Mouse (Mus musculus): ENCODE measurements around the gene Ebna1bp2. TPM values are rescaled to one million over a fixed set of nuclear protein-coding genes. Genes with fewer than 3 reads are reported as not detected.

The Ebna1bp2 gene
- polyA plus RNA-seq (2015; fragmentation: Nextera tagmentation; extraction: Ambion mirVana): 50.8 and 62.9 TPM in 2 replicates

- H3K4me2 ChIP-seq: peak within 1 kb of the TSS; percentile 92
- H3K27ac ChIP-seq (replicated peaks): peak within 1 kb of the TSS; percentile 33; the same call in 1 of the 2 replicates
- WGBS (ENCODE audit: insufficient replicate concordance): under 1% methylated on average over 33 of the region's 41 CpGs
- ATAC-seq (ENCODE audit: insufficient read depth): peak; percentile 86
- H3K9me3 ChIP-seq (replicated peaks): no peaks in the 10 kb centered on the region
- peak within 1 kb of the TSS; percentile 82 for H3K4me3 ChIP-seq (replicated peaks)
- peaks cover 20% of the 10 kb centered on the region for H3K4me1 ChIP-seq (replicated peaks)
- H3K36me3 ChIP-seq (replicated peaks): peaks cover 26% of the 10 kb centered on the region
- H3K9ac ChIP-seq: peak within 1 kb of the TSS; percentile 60
- no peaks in the 10 kb centered on the region for H3K27me3 ChIP-seq
Measured at GRCm38 (mm10) chr4:118620279-118620966, at the start of gene Ebna1bp2, which contains the start of gene Cfap57. Gene Ebna1bp2, plus strand, starts transcription at chr4:118620799. Gene Cfap57, minus strand, starts transcription at chr4:118620777.

GRCm38 (mm10) chr4:118571441-118571840, 49.2 kb upstream of the Ebna1bp2 start:
- Histone ChIP-seq H3K9ac (no peak overlapping the region), H3K36me3 (replicated peaks) (no peaks in the 10 kb centered on the region), H3K4me3 (replicated peaks) (no peak overlapping the region), H3K4me2 (no peak overlapping the region), H3K27me3 (peaks cover 32% of the 10 kb centered on the region), H3K4me1 (replicated peaks) (peaks cover 36% of the 10 kb centered on the region), H3K27ac (replicated peaks) (no peak overlapping the region), H3K9me3 (replicated peaks) (0 out of 2 replicates have a peak, but pooled peaks cover 3% of the 10 kb centered on the region)
- WGBS (ENCODE audit: insufficient replicate concordance): 64% methylated on average over 15 of the region's 15 CpGs
- ATAC-seq (ENCODE audit: insufficient read depth): no peak

GRCm38 (mm10) chr4:118576097-118576496, 44.5 kb upstream of the Ebna1bp2 start:
- no peak overlapping the region for H3K27ac ChIP-seq (replicated peaks)
- no peaks in the 10 kb centered on the region for H3K36me3 ChIP-seq (replicated peaks)
- H3K4me3 ChIP-seq (replicated peaks): no peak overlapping the region
- H3K9ac ChIP-seq: no peak overlapping the region
- no peak for ATAC-seq (ENCODE audit: insufficient read depth)
- no peaks in the 10 kb centered on the region for H3K4me1 ChIP-seq (replicated peaks)
- no peak overlapping the region for H3K4me2 ChIP-seq
- WGBS (ENCODE audit: insufficient replicate concordance): 5% methylated on average over 6 of the region's 6 CpGs
- H3K9me3 ChIP-seq (replicated peaks): no peaks in the 10 kb centered on the region
- H3K27me3 ChIP-seq: peaks cover 30% of the 10 kb centered on the region; the same call in 1 of the 2 replicates

- no peaks in the 10 kb centered on the region for H3K4me1 ChIP-seq (replicated peaks)
- H3K9ac ChIP-seq: no peak overlapping the region
- no peak overlapping the region for H3K27ac ChIP-seq (replicated peaks)
- no peaks in the 10 kb centered on the region for H3K36me3 ChIP-seq (replicated peaks)
- no peak overlapping the region for H3K4me3 ChIP-seq (replicated peaks)
- no peaks in the 10 kb centered on the region for H3K9me3 ChIP-seq (replicated peaks)
- H3K27me3 ChIP-seq: peaks cover 18% of the 10 kb centered on the region; the same call in 1 of the 2 replicates
- H3K4me2 ChIP-seq: no peak overlapping the region
- no peak for ATAC-seq (ENCODE audit: insufficient read depth)
- 38% methylated on average over 13 of the region's 13 CpGs for WGBS (ENCODE audit: insufficient replicate concordance)
Measured at GRCm38 (mm10) chr4:118579313-118579712, 41.3 kb upstream of the Ebna1bp2 start.

DNA sequence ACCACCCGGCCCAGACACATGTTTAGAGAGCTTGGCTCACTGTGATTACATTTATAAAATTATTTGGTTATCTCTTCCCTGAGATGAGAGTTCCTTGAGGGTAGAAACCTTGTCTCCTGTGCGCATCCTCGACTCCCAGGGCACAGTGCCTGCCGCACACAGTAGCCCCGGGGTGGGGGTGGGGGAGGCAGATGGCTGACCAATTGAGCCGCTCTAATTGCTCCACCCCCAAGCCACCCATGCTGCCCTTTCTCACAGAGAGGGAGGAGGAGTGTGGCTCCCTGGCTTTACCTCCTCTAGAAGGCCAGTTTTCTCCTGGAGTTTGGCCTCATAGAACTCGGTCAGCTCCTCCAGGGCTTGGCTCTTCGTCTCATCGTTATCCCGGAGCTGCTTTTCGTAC, 39.1 kb upstream of the Ebna1bp2 start:
- Histone ChIP-seq H3K36me3 (replicated peaks) (no peaks in the 10 kb centered on the region), H3K27ac (replicated peaks) (no peak overlapping the region), H3K9ac (no peak overlapping the region), H3K4me3 (replicated peaks) (no peak overlapping the region), H3K4me1 (replicated peaks) (no peaks in the 10 kb centered on the region), H3K4me2 (no peak overlapping the region), H3K27me3 (peaks cover 2% of the 10 kb centered on the region; the same call in 1 of the 2 replicates), H3K9me3 (replicated peaks) (no peaks in the 10 kb centered on the region)
- no peak for ATAC-seq (ENCODE audit: insufficient read depth)
- WGBS (ENCODE audit: insufficient replicate concordance): 56% methylated on average over 11 of the region's 11 CpGs

- Histone ChIP-seq H3K9me3 (replicated peaks) (no peaks in the 10 kb centered on the region), H3K4me2 (no peak overlapping the region), H3K36me3 (replicated peaks) (no peaks in the 10 kb centered on the region), H3K27ac (replicated peaks) (no peak overlapping the region), H3K27me3 (no peaks in the 10 kb centered on the region), H3K4me3 (replicated peaks) (no peak overlapping the region), H3K9ac (no peak overlapping the region), H3K4me1 (replicated peaks) (no peaks in the 10 kb centered on the region)
- no peak for ATAC-seq (ENCODE audit: insufficient read depth)
- WGBS (ENCODE audit: insufficient replicate concordance): 74% methylated on average over 8 of the region's 8 CpGs
Measured at GRCm38 (mm10) chr4:118582629-118583028, 38.0 kb upstream of the Ebna1bp2 start.

DNA sequence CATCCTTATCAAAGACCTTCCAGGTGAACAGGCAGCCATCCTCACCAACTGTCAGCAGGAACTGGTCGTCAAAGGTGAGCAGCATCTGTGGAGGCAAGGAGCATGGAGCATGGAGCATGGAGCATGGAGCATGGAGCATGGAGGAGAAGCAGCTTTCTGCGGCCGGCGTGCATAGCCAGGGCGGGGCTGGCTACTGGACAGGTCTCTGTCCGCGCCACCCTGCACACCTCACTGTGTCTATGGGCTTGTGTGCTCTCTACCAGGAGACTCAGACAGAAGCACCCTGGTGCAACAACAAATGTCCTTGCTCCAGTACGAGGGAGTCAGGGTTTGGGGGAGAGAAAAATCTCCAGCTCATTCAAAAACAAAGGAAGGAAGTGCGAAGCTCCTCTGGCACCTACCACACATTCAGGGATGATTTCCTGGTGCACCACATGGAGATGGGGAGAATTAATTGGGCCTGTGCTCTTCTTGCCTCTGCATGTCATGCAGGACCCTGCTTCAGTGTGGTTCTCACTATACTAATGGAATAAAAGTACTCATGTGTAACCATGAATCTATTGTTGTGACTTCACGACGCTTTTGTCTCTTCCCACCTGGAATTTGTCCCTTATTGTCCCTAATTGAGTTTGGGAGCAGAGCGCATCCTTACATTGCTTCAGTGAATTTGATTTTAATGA, 31.4 kb upstream of the Ebna1bp2 start:
- no peak overlapping the region for H3K4me3 ChIP-seq (replicated peaks)
- no peak overlapping the region for H3K27ac ChIP-seq (replicated peaks)
- no peak overlapping the region for H3K9ac ChIP-seq
- no peak overlapping the region for H3K4me2 ChIP-seq
- H3K27me3 ChIP-seq: no peaks in the 10 kb centered on the region
- no peaks in the 10 kb centered on the region for H3K9me3 ChIP-seq (replicated peaks)
- 58% methylated on average over 12 of the region's 12 CpGs for WGBS (ENCODE audit: insufficient replicate concordance)
- no peaks in the 10 kb centered on the region for H3K36me3 ChIP-seq (replicated peaks)
- ATAC-seq (ENCODE audit: insufficient read depth): no peak
- H3K4me1 ChIP-seq (replicated peaks): no peaks in the 10 kb centered on the region

- no peaks in the 10 kb centered on the region for H3K36me3 ChIP-seq (replicated peaks)
- no peak for ATAC-seq (ENCODE audit: insufficient read depth)
- no peak overlapping the region for H3K4me3 ChIP-seq (replicated peaks)
Measured at GRCm38 (mm10) chr4:118589733-118590130, 30.9 kb upstream of the Ebna1bp2 start.

GRCm38 (mm10) chr4:118604065-118604464, 16.5 kb upstream of the Ebna1bp2 start:
- Histone ChIP-seq H3K27ac (replicated peaks) (no peak overlapping the region), H3K36me3 (replicated peaks) (no peaks in the 10 kb centered on the region), H3K4me3 (replicated peaks) (no peak overlapping the region), H3K27me3 (0 out of 2 replicates have a peak, but pooled peaks cover 5% of the 10 kb centered on the region), H3K9ac (no peak overlapping the region), H3K9me3 (replicated peaks) (no peaks in the 10 kb centered on the region), H3K4me1 (replicated peaks) (no peaks in the 10 kb centered on the region), H3K4me2 (no peak overlapping the region)
- ATAC-seq (ENCODE audit: insufficient read depth): no peak
- WGBS (ENCODE audit: insufficient replicate concordance): 26% methylated on average over 4 of the region's 4 CpGs

More at GRCm38 (mm10) chr4:118589733-118590130, 30.9 kb upstream of the Ebna1bp2 start:
- Histone ChIP-seq H3K27ac (replicated peaks) (no peak overlapping the region), H3K9ac (no peak overlapping the region), H3K27me3 (no peaks in the 10 kb centered on the region), H3K9me3 (replicated peaks) (no peaks in the 10 kb centered on the region), H3K4me2 (no peak overlapping the region), H3K4me1 (replicated peaks) (no peaks in the 10 kb centered on the region)
- 14% methylated on average over 7 of the region's 7 CpGs for WGBS (ENCODE audit: insufficient replicate concordance)

DNA sequence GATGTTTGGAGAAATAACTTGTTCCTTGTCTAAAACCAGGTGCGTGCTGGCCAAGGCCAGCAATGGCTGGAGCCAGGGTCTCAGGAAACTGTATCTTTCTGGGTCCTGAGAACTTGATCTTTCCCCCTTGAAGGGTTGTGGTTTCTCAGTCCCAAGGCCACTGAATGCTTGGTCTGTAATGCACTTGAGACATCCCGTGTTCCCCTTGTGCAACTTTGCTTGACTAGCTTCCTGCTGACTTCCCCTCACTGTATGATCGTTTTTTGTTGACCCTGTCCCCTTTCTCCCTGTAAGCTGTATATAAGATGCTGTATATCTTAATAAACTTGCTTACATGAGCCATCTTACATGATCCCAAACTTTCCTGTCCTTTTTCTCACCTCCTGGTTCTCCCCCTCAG, 10.8 kb upstream of the Ebna1bp2 start:
- no peak overlapping the region for H3K27ac ChIP-seq (replicated peaks)

GRCm38 (mm10) chr4:118612619-118613018, 8.0 kb upstream of the Ebna1bp2 start:
- Histone ChIP-seq H3K9ac (no peak overlapping the region), H3K27ac (replicated peaks) (no peak overlapping the region), H3K4me1 (replicated peaks) (no peaks in the 10 kb centered on the region), H3K9me3 (replicated peaks) (no peaks in the 10 kb centered on the region), H3K27me3 (0 out of 2 replicates have a peak, but pooled peaks cover 9% of the 10 kb centered on the region), H3K4me2 (no peak overlapping the region), H3K36me3 (replicated peaks) (no peaks in the 10 kb centered on the region), H3K4me3 (replicated peaks) (no peak overlapping the region)
- no peak for ATAC-seq (ENCODE audit: insufficient read depth)
- WGBS (ENCODE audit: insufficient replicate concordance): 22% methylated on average over 11 of the region's 11 CpGs

More for the DNA sequence above, 10.8 kb upstream of the Ebna1bp2 start:
- no peak overlapping the region for H3K4me2 ChIP-seq
- no peaks in the 10 kb centered on the region for H3K9me3 ChIP-seq (replicated peaks)
- H3K4me1 ChIP-seq (replicated peaks): no peaks in the 10 kb centered on the region
- 0 out of 2 replicates have a peak, but pooled peaks cover 10% of the 10 kb centered on the region for H3K27me3 ChIP-seq
- no peak overlapping the region for H3K4me3 ChIP-seq (replicated peaks)
- WGBS (ENCODE audit: insufficient replicate concordance): 19% methylated on average over 3 of the region's 3 CpGs
- ATAC-seq (ENCODE audit: insufficient read depth): no peak
- H3K36me3 ChIP-seq (replicated peaks): no peaks in the 10 kb centered on the region
- no peak overlapping the region for H3K9ac ChIP-seq
